Mouse (Mus musculus): ENCODE measurements at regions not wholly inside any gene's neighbourhood (a gene's known extent, or its start where the extent isn't known, plus 50 kb on each side); places are given as distances from the start of the nearest gene placed in this dataset.
"Not testable (repeated sequence)": the region's sequence is repeated elsewhere in the genome, so short reads cannot be mapped to it uniquely, and the experiment has no call there.

DNA sequence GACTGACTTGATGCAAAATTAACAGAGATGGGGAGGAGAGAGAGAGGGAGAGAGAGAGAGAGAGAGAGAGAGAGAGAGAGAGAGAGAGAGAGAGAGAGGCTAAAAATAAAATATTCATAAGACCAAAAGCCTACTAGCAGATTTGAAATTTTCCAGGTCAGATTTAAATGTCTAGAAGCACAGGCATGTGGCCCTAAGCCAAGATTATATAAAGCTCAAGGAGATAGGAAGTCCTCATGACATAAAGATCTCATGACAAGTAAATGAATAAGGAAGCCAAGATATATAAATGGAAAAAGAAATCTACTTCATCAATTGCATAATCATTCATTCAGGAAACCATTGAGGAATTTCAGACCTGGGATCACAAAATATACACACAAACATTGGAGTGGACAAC lies 311.9 kb upstream of the Cypt12 start:
- DNase-seq (ENCODE audit: low spot score) = no peak
- Histone ChIP-seq H3K4me3 (replicated peaks; ENCODE audit: low read depth, low read length) (no peak overlapping the region), H3K4me1 (replicated peaks; ENCODE audit: insufficient read depth, low read length) (no peaks in the 10 kb centered on the region), H3K27ac (no peak overlapping the region), H3K27me3 (ENCODE audit: insufficient read depth, low read length) (no peaks in the 10 kb centered on the region), H3K36me3 (ENCODE audit: insufficient read depth, low read length) (no peaks in the 10 kb centered on the region), H3K9me3 (replicated peaks; ENCODE audit: low read length) (no peaks in the 10 kb centered on the region), H3K4me2 (ENCODE audit: low read length) (no peak overlapping the region), H3K9ac (ENCODE audit: low read depth, low read length) (no peak overlapping the region)
- TF ChIP-seq CTCF (IDR thresholded peaks at IDR 0.05; ENCODE audit: low read depth) = no peak
- ATAC-seq (replicated peaks; ENCODE audit: low FRiP score, low read depth) = no peak

DNA sequence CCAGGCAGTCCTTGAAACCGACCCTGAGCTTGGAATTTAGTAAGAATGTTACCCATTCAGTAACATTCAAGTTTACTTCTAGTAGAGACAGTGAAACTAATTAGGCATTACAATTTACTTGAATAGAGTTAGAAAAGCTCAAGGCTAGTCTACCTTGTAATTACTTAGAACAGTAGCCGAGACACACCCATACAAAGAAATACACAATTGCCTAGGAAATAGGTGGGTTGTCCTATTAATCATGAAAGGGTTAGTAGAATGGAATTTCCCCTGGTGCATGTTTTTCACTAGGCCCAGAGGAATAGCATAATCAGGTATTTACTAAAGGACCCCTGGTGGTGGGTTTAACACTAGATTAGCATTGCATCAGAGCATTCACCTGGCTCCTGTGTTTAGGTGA lies 288.2 kb upstream of the Cypt12 start:
- H3K9ac ChIP-seq (ENCODE audit: low read depth, low read length); H3K9me3 ChIP-seq (replicated peaks; ENCODE audit: low read length); H3K4me1 ChIP-seq (replicated peaks; ENCODE audit: insufficient read depth, low read length); H3K36me3 ChIP-seq (ENCODE audit: insufficient read depth, low read length); H3K4me2 ChIP-seq (ENCODE audit: low read length); ATAC-seq (replicated peaks; ENCODE audit: low FRiP score, low read depth); H3K4me3 ChIP-seq (replicated peaks; ENCODE audit: low read depth, low read length); DNase-seq (ENCODE audit: low spot score); H3K27ac ChIP-seq; H3K27me3 ChIP-seq (ENCODE audit: insufficient read depth, low read length): not testable (repeated sequence)
- WGBS = 84% methylated on average over 2 of the region's 2 CpGs

DNA sequence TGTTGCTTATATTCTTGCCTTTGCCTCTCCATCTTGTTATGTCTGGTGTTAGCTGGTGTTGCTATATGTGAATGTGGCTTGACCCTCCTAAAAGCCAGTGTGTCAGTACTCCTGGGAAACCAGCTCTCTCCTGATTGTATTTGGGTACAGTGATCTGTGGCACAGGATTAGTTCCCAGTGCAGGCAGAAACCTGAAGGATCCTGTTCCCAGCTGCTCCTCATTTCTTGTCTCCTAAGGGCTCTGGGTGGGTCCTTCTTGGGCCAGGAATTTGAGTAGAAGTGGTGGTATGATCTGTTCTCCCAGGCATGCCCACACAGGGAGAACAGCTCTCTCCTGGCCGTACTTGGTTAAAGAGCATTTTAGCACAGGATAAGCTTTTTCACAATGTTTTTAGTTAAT lies 286.2 kb upstream of the Cypt12 start:
- no peak for TF ChIP-seq CTCF (IDR thresholded peaks at IDR 0.05; ENCODE audit: low read depth)
- no peak for DNase-seq (ENCODE audit: low spot score)
- Histone ChIP-seq H3K27ac (no peak overlapping the region), H3K27me3 (ENCODE audit: insufficient read depth, low read length) (no peaks in the 10 kb centered on the region), H3K9ac (ENCODE audit: low read depth, low read length) (no peak overlapping the region), H3K9me3 (replicated peaks; ENCODE audit: low read length) (no peaks in the 10 kb centered on the region), H3K4me2 (ENCODE audit: low read length) (no peak overlapping the region), H3K4me1 (replicated peaks; ENCODE audit: insufficient read depth, low read length) (no peaks in the 10 kb centered on the region), H3K36me3 (ENCODE audit: insufficient read depth, low read length) (no peaks in the 10 kb centered on the region), H3K4me3 (replicated peaks; ENCODE audit: low read depth, low read length) (no peak overlapping the region)
- ATAC-seq (replicated peaks; ENCODE audit: low FRiP score, low read depth) = no peak
- WGBS = 73% methylated on average over 1 of the region's 1 CpGs

DNA sequence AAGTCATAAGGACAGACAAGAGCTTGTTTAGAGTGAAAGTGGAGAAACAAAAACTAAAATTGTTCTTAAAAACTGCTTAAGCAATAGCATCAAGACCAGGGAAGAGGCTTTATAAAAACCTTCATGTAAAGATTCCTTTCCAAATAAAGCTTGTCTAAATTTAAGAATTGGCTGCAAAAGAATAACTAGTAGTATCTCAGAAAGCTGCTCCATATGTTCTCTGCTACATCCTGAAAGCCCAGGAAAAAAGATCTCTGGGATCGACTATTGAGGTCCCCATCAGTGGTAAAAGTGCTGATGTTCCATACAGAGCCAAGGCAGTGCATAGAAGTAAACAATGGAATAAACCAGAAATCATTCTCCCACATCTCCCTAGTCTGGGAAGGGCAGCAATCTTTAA lies 281.2 kb upstream of the Cypt12 start:
- 77% methylated on average over 1 of the region's 1 CpGs for WGBS

DNA sequence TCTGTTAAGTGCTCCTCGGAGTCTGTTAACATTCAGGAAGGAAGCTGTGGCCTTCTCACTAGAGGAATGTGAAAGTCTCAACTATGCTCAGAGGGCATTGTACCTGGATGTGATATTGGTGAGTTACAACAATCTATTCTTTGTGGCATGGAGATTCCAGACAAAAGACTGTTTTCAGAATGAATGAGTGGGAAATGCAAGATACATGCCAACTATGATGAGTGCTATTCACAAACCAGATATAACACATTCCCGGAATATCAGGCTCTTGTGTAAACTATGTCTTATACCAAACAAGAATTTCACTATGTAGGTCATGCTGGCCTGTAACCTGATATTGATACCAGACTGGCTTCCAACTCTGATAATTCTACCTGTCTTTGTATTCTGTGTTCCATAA lies 279.4 kb upstream of the Cypt12 start:
- Histone ChIP-seq H3K36me3 (ENCODE audit: insufficient read depth, low read length) (no peaks in the 10 kb centered on the region), H3K9ac (ENCODE audit: low read depth, low read length) (no peak overlapping the region), H3K4me1 (replicated peaks; ENCODE audit: insufficient read depth, low read length) (no peaks in the 10 kb centered on the region), H3K9me3 (replicated peaks; ENCODE audit: low read length) (no peaks in the 10 kb centered on the region), H3K27ac (no peak overlapping the region), H3K27me3 (ENCODE audit: insufficient read depth, low read length) (no peaks in the 10 kb centered on the region), H3K4me2 (ENCODE audit: low read length) (no peak overlapping the region), H3K4me3 (replicated peaks; ENCODE audit: low read depth, low read length) (no peak overlapping the region)
- 89% methylated on average over 2 of the region's 2 CpGs for WGBS
- ATAC-seq (replicated peaks; ENCODE audit: low FRiP score, low read depth) = no peak
- no peak for DNase-seq (ENCODE audit: low spot score)
- no peak for TF ChIP-seq CTCF (IDR thresholded peaks at IDR 0.05; ENCODE audit: low read depth)

More for the DNA sequence above, 281.2 kb upstream of the Cypt12 start:
- ATAC-seq (replicated peaks; ENCODE audit: low FRiP score, low read depth) (no peak), DNase-seq (ENCODE audit: low spot score) (no peak)
- Histone ChIP-seq H3K9me3 (replicated peaks; ENCODE audit: low read length) (no peaks in the 10 kb centered on the region), H3K4me1 (replicated peaks; ENCODE audit: insufficient read depth, low read length) (no peaks in the 10 kb centered on the region), H3K4me3 (replicated peaks; ENCODE audit: low read depth, low read length) (no peak overlapping the region), H3K4me2 (ENCODE audit: low read length) (no peak overlapping the region), H3K27ac (no peak overlapping the region), H3K36me3 (ENCODE audit: insufficient read depth, low read length) (no peaks in the 10 kb centered on the region), H3K9ac (ENCODE audit: low read depth, low read length) (no peak overlapping the region), H3K27me3 (ENCODE audit: insufficient read depth, low read length) (no peaks in the 10 kb centered on the region)
- no peak for TF ChIP-seq CTCF (IDR thresholded peaks at IDR 0.05; ENCODE audit: low read depth)
